Mouse (Mus musculus) olfactory bulb, adult 2 months (tissue): ENCODE data around the gene Phc2.

Experiments
- CTCF ChIP-seq: fragments of 200-500 bp; IDR thresholded peaks from 2 replicates; pipeline ENCODE4 v1.5.1; 2012; ENCODE audit warnings: low read depth, mild to moderate bottlenecking, low read length, moderate library complexity; ENCODE audit not compliant: insufficient read depth
- POLR2A ChIP-seq: fragments of 200-500 bp; IDR thresholded peaks from 2 replicates; pipeline ENCODE4 v1.6.1; 2012; ENCODE audit warnings: mild to moderate bottlenecking, low read depth, low read length, moderate library complexity; ENCODE audit not compliant: insufficient read depth

DNA sequence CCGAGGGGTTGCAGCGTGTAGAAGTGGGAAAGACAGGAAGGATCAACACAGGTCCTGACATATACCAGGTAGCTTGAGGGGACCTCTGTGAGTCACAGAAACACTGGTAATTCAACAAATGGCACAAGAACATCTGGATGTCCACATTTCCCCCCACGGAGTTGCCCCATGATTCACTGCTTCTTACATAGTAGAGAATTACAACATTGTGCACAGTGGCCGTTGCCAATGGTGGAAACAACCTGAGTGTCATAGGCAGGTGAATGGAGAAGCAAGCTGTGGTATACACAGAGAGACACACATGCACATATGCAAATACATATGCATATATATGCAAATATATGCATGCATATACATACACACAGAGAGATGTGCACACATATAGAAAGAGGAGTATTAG is 45.4 kb downstream of the Phc2 start:
- TF ChIP-seq CTCF (no peak), POLR2A (no peak)
